Mouse (Mus musculus) liver, embryonic 11.5 days (tissue): ENCODE results near the gene Slc12a8. TPM values are rescaled to one million over a fixed set of nuclear protein-coding genes. Genes with fewer than 3 reads are reported as not detected.

Source experiments
- ATAC-seq: fragments of 200-750 bp; cut with Nextera tagmentation; replicated peaks from 2 replicates; pipeline ENCODE4 v1.8.0; 2017; ENCODE audit warnings: moderate number of reproducible peaks, mild to moderate bottlenecking, moderate TSS enrichment, moderate library complexity; ENCODE audit not compliant: low FRiP score
- DNase-seq: peaks from one replicate; pipeline ENCODE4 v3.0.0-alpha.2; 2017; ENCODE audit warnings: low spot score
- H3K27ac ChIP-seq: fragments of 300-500 bp; sonication (generic); 2 replicates; pipeline ENCODE4 v1.5.1; 2014; ENCODE audit warnings: mild to moderate bottlenecking, low read depth, low read length, control low read depth
- H3K27me3 ChIP-seq: fragments of 300-500 bp; sonication (generic); replicated peaks from 2 replicates; pipeline ENCODE4 v1.6.1; 2014; ENCODE audit warnings: low read length, mixed read lengths; ENCODE audit not compliant: control insufficient read depth, insufficient read depth
- H3K36me3 ChIP-seq: fragments of 300-500 bp; sonication (generic); 2 replicates; pipeline ENCODE4 v1.6.1; 2014; ENCODE audit warnings: mild to moderate bottlenecking, low read length, moderate library complexity, mixed read lengths; ENCODE audit not compliant: control insufficient read depth, insufficient read depth
- H3K4me1 ChIP-seq: fragments of 300-500 bp; sonication (generic); replicated peaks from 2 replicates; pipeline ENCODE4 v1.6.1; 2014; ENCODE audit warnings: low read length, mixed read lengths; ENCODE audit not compliant: control insufficient read depth, insufficient read depth
- H3K4me2 ChIP-seq: fragments of 300-500 bp; sonication (generic); 2 replicates; pipeline ENCODE4 v1.6.1; 2014; ENCODE audit warnings: mild to moderate bottlenecking, control low read depth, moderate library complexity
- H3K4me3 ChIP-seq: fragments of 300-500 bp; sonication (generic); 2 replicates; pipeline ENCODE4 v1.5.1; 2014; ENCODE audit warnings: low read depth, low read length, control low read depth
- H3K9ac ChIP-seq: fragments of 300-500 bp; sonication (generic); 2 replicates; pipeline ENCODE4 v1.6.1; 2014; ENCODE audit warnings: low read depth, low read length, control low read depth
- H3K9me3 ChIP-seq: fragments of 300-500 bp; sonication (generic); 2 replicates; pipeline ENCODE4 v1.6.1; 2016; ENCODE audit warnings: low read length, inconsistent platforms, mixed read lengths; ENCODE audit not compliant: control insufficient read depth
- WGBS: fragments of 180-500 bp; shearing (Covaris S2); extraction: QIAGEN DNeasy Blood & Tissue Kit; methylation state at CpG from one replicate; pipeline ENCODE4 v1.1.7; 2014; 5-methylcytosine and 5-hydroxymethylcytosine counted together
- polyA plus RNA-seq: library from polyadenylated mRNA; unstranded; fragments of >200 nt; fragmentation: Nextera tagmentation; extraction: Ambion mirVana; gene quantifications from 2 replicates; pipeline ENCODE4 v1.2.1, GENCODE M21; 2014

Gene Slc12a8
- 0.16 and 0.25 TPM in 2 replicates for polyA plus RNA-seq

DNA sequence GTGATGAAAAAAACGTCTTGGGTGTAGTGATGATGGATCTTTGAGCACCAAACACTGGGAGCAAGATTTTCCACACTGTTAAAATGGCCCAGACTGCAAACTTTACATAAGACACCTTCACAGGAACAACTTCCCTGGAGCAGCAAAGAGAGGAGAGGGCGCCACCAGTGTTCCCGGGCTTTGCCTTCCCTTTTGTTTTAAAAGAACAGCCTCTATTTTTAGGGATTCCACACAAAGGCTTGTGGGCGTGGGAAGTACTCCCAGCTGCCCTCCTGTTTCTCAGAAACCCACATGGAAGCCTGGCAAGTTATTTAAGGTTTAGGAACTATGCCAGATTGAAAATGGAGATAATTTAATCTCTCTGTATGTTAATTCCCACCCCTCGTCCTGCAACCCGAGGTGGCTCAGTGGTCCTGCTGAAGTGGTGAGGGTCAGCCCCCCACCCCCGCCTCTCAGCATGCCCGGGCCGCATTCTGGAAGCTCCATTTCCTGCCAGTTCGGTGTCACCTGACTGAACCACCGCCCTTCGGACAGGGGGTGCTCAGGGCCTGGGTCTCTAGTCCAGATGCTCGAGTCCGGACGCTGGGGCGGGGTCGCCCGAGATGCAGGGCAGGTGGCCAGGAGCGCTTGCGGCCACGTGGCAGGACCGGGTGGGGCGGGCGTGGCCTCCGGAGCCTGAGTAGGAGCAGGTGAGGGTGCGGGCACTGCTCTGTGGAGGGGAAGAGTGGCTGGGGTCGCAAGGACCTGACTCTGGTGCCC is at the start of gene Slc12a8:
Gene Slc12a8, plus strand, starts transcription at position 522 of the 759 bp plus-strand sequence.
- peak within 1 kb of the TSS; percentile 25; the same call in 1 of the 2 replicates for H3K4me3 ChIP-seq
- peaks cover 5% of the 10 kb centered on the region for H3K27me3 ChIP-seq
- no peaks in the 10 kb centered on the region for H3K9me3 ChIP-seq
- no peaks in the 10 kb centered on the region for H3K4me1 ChIP-seq
- DNase-seq (no peak), ATAC-seq (no peak)
- H3K27ac ChIP-seq: no peak within 1 kb of the TSS
- H3K36me3 ChIP-seq: no peaks in the 10 kb centered on the region
- no peak within 1 kb of the TSS for H3K9ac ChIP-seq
- WGBS: 7% methylated on average over 27 of the region's 27 CpGs
- peak within 1 kb of the TSS; percentile 64 for H3K4me2 ChIP-seq

- Histone ChIP-seq H3K27me3 (no peaks in the 10 kb centered on the region), H3K9me3 (no peaks in the 10 kb centered on the region), H3K4me3 (no peak overlapping the region), H3K27ac (no peak overlapping the region), H3K9ac (no peak overlapping the region), H3K4me1 (no peaks in the 10 kb centered on the region), H3K36me3 (peaks cover 2% of the 10 kb centered on the region; the same call in 1 of the 2 replicates), H3K4me2 (no peak overlapping the region)
- WGBS: 63% methylated on average over 6 of the region's 6 CpGs
- DNase-seq (no peak), ATAC-seq (no peak)
Observed at GRCm38 (mm10) chr16:33467451-33467850, 49.7 kb upstream of the Slc12a8 start.

GRCm38 (mm10) chr16:33469973-33470372 is 47.2 kb upstream of the Slc12a8 start:
- no peak overlapping the region for H3K27ac ChIP-seq
- no peak overlapping the region for H3K4me2 ChIP-seq
- H3K27me3 ChIP-seq: no peaks in the 10 kb centered on the region
- ATAC-seq (no peak), DNase-seq (no peak)
- no peak overlapping the region for H3K9ac ChIP-seq
- peaks cover 4% of the 10 kb centered on the region; the same call in 1 of the 2 replicates for H3K36me3 ChIP-seq
- no peaks in the 10 kb centered on the region for H3K4me1 ChIP-seq
- no peak overlapping the region for H3K4me3 ChIP-seq
- H3K9me3 ChIP-seq: no peaks in the 10 kb centered on the region

DNA sequence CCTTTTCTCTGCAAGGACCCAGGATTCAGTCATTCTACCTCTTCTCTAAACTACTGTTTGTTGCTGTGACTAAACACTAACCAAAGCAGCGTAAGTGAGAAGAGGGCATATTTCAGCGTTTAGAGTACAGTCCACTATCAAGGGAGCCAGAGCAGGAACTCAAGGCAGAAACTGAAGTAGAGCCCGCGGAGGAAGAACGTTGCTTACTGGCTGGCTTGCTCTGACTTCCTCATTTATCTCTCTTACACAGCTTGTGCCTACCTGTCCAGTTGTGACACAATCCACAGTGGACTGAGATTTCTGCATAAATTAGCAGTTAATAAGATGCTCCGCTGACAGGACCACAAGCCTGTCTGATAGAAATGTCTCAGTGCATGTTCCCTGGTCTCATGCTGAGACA is 42.7 kb upstream of the Slc12a8 start:
- Histone ChIP-seq H3K4me3 (no peak overlapping the region), H3K9me3 (no peaks in the 10 kb centered on the region), H3K4me1 (no peaks in the 10 kb centered on the region), H3K9ac (no peak overlapping the region), H3K27me3 (no peaks in the 10 kb centered on the region), H3K27ac (no peak overlapping the region), H3K4me2 (no peak overlapping the region), H3K36me3 (peaks cover 19% of the 10 kb centered on the region)
- ATAC-seq: no peak
- DNase-seq: no peak
- WGBS: 80% methylated on average over 6 of the region's 6 CpGs

DNA sequence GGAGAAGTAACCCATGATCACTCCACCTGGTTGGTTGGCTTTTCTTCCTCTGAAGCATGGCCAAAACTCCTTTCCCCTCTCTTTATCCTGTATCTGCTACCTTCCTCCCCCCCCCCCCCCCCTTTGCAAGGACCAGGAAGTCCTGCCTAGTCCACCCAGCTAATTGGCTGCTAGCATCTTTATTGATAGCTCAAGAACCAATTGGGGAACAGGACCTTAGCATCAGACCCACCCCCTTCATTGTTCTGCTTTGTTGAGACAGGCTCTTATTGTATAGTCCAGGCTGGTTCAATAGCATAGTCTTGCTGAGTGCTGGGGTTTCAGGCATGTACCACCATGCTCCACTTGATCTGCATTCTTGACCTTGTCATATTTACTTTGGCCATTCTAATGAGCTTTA is 37.2 kb upstream of the Slc12a8 start:
- Histone ChIP-seq H3K9ac (no peak overlapping the region), H3K27me3 (no peaks in the 10 kb centered on the region), H3K4me2 (no peak overlapping the region), H3K4me3 (no peak overlapping the region), H3K36me3 (peaks cover 15% of the 10 kb centered on the region), H3K9me3 (no peaks in the 10 kb centered on the region), H3K4me1 (no peaks in the 10 kb centered on the region), H3K27ac (no peak overlapping the region)
- DNase-seq (no peak), ATAC-seq (no peak)

DNA sequence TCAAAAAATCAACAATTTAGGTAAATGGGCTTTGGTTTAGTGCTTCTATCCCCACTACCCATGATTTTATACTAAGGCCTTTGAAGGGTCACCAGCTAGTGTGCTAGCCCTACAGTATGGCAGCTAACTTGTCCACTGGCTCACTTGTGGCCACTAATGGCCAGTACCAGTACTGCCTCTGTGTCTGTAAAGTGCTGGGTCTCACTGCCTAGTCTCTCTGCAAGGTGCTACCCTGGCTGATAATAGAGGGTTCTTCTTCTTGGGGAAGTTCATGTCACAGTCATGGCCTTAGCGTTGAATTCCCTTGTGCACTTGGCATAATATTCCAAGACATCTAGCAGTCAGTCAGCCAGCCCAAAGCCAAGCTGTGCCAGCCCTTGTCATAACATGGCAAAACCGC is 36.0 kb upstream of the Slc12a8 start:
- Histone ChIP-seq H3K27me3 (no peaks in the 10 kb centered on the region), H3K4me3 (no peak overlapping the region), H3K9ac (no peak overlapping the region), H3K4me2 (no peak overlapping the region), H3K27ac (no peak overlapping the region), H3K4me1 (no peaks in the 10 kb centered on the region), H3K36me3 (peaks cover 11% of the 10 kb centered on the region), H3K9me3 (no peaks in the 10 kb centered on the region)
- 0 out of 2 replicates have a peak, but pooled peaks have one; percentile 47 for ATAC-seq
- WGBS: 88% methylated on average over 2 of the region's 2 CpGs
- no peak for DNase-seq

- no peak overlapping the region for H3K4me2 ChIP-seq
- 88% methylated on average over 3 of the region's 3 CpGs for WGBS
- H3K36me3 ChIP-seq: 0 out of 2 replicates have a peak, but pooled peaks cover 2% of the 10 kb centered on the region
- H3K4me3 ChIP-seq: no peak overlapping the region
- H3K27ac ChIP-seq: no peak overlapping the region
- ATAC-seq: no peak
- H3K4me1 ChIP-seq: no peaks in the 10 kb centered on the region
- no peaks in the 10 kb centered on the region for H3K9me3 ChIP-seq
- DNase-seq: no peak
- no peak overlapping the region for H3K9ac ChIP-seq
- H3K27me3 ChIP-seq: no peaks in the 10 kb centered on the region
Observed at GRCm38 (mm10) chr16:33482309-33482708, 34.8 kb upstream of the Slc12a8 start.

GRCm38 (mm10) chr16:33487709-33488108 is 29.4 kb upstream of the Slc12a8 start:
- H3K27ac ChIP-seq: no peak overlapping the region
- no peaks in the 10 kb centered on the region for H3K36me3 ChIP-seq
- 90% methylated on average over 4 of the region's 4 CpGs for WGBS
- H3K27me3 ChIP-seq: no peaks in the 10 kb centered on the region
- no peaks in the 10 kb centered on the region for H3K4me1 ChIP-seq
- no peak overlapping the region for H3K9ac ChIP-seq
- ATAC-seq (no peak), DNase-seq (no peak)
- H3K4me2 ChIP-seq: no peak overlapping the region
- H3K9me3 ChIP-seq: no peaks in the 10 kb centered on the region
- no peak overlapping the region for H3K4me3 ChIP-seq

- Histone ChIP-seq H3K9ac (no peak overlapping the region), H3K27me3 (no peaks in the 10 kb centered on the region), H3K4me2 (no peak overlapping the region), H3K9me3 (no peaks in the 10 kb centered on the region), H3K4me3 (no peak overlapping the region), H3K27ac (no peak overlapping the region), H3K36me3 (peaks cover 21% of the 10 kb centered on the region; the same call in 1 of the 2 replicates), H3K4me1 (no peaks in the 10 kb centered on the region)
- 90% methylated on average over 4 of the region's 4 CpGs for WGBS
- DNase-seq (no peak), ATAC-seq (no peak)
Observed at GRCm38 (mm10) chr16:33494374-33494773, 22.8 kb upstream of the Slc12a8 start.
